ENCODE assay signal across 12 mouse cellular contexts in genomic region chr10:62380936-62381335, GRCm38 (mm10). TPM values are rescaled to one million over a fixed set of nuclear protein-coding genes. Genes with fewer than 3 reads are reported as not detected.
DNase-seq lines count a peak whose midpoint lies in the region; ATAC-seq and TF ChIP-seq lines count a peak whose summit lies in the region.
"Had no signal": no experiment of that assay in that cellular context is flagged by ENCODE, and none has a peak within 500 bp of the region (broad histone marks: within the 10 kb centered on the region; RNA-seq: fewer than 3 reads in every experiment).

No protein-coding gene starts in this region.

- peak; percentile 41 for TF ChIP-seq CTCF in hindbrain, postnatal 0 days (IDR thresholded peaks at IDR 0.05; ENCODE audit: low read depth)

- no peak overlapping the region for H3K4me2 ChIP-seq in hindbrain, postnatal 0 days (ENCODE audit: low read depth, low read length)
- H3K4me2 ChIP-seq in hindbrain, embryonic 16.5 days (ENCODE audit: low read length) = no peak overlapping the region
- H3K4me2 ChIP-seq in midbrain, embryonic 14.5 days (ENCODE audit: low read length) = no peak overlapping the region

- no peaks in the 10 kb centered on the region for H3K4me1 ChIP-seq in hindbrain, postnatal 0 days (ENCODE audit: insufficient read depth, low read length)
- H3K4me1 ChIP-seq in hindbrain, embryonic 16.5 days (ENCODE audit: control insufficient read depth, insufficient read depth, low read depth, low read length) = no peaks in the 10 kb centered on the region
- no peaks in the 10 kb centered on the region for H3K4me1 ChIP-seq in midbrain, embryonic 14.5 days (ENCODE audit: control insufficient read depth, insufficient read depth, low read length)
- H3K4me1 ChIP-seq in midbrain, embryonic 10.5 days = no peaks in the 10 kb centered on the region

- no peak overlapping the region for H3K9ac ChIP-seq in hindbrain, postnatal 0 days (replicated peaks; ENCODE audit: low read length)
- H3K9ac ChIP-seq in hindbrain, embryonic 16.5 days (ENCODE audit: low read depth, low read length) = no peak overlapping the region
- no peak overlapping the region for H3K9ac ChIP-seq in midbrain, embryonic 14.5 days (replicated peaks; ENCODE audit: low read length)

- no peaks in the 10 kb centered on the region for H3K9me3 ChIP-seq in hindbrain, postnatal 0 days (ENCODE audit: low read length)
- no peaks in the 10 kb centered on the region for H3K9me3 ChIP-seq in hindbrain, embryonic 16.5 days (ENCODE audit: control insufficient read depth, low read length)
- no peaks in the 10 kb centered on the region for H3K9me3 ChIP-seq in midbrain, embryonic 14.5 days (ENCODE audit: control insufficient read depth, low read length)
- no peaks in the 10 kb centered on the region for H3K9me3 ChIP-seq in midbrain, embryonic 10.5 days (replicated peaks)

- ATAC-seq in hindbrain, postnatal 0 days = no peak
- no peak for ATAC-seq in hindbrain, embryonic 16.5 days
- no peak for ATAC-seq in midbrain, embryonic 14.5 days (ENCODE audit: low FRiP score, low TSS enrichment)
- ATAC-seq in activated CD4-positive, CD25-positive, alpha-beta regulatory T cell, adult 4 months = peak; percentile 36

- H3K27me3 ChIP-seq in hindbrain, postnatal 0 days (ENCODE audit: insufficient read depth, low read length) = no peaks in the 10 kb centered on the region
- no peaks in the 10 kb centered on the region for H3K27me3 ChIP-seq in hindbrain, embryonic 16.5 days (replicated peaks; ENCODE audit: control insufficient read depth, insufficient read depth, low read length)
- no peaks in the 10 kb centered on the region for H3K27me3 ChIP-seq in midbrain, embryonic 14.5 days (ENCODE audit: control insufficient read depth, insufficient read depth, low read length)
- H3K27me3 ChIP-seq in midbrain, embryonic 10.5 days (ENCODE audit: low read depth, poor library complexity, severe bottlenecking) = no peaks in the 10 kb centered on the region
- H3K27me3 ChIP-seq in splenic B cell, adult 2 months (ENCODE audit: control insufficient read depth, insufficient read depth, low read length, poor library complexity, severe bottlenecking) = no peaks in the 10 kb centered on the region

- DNase-seq in hindbrain, postnatal 0 days (ENCODE audit: low spot score) = no peak
- peak; percentile 6 for DNase-seq in midbrain, embryonic 14.5 days
- no peak for DNase-seq in midbrain, embryonic 10.5 days (ENCODE audit: low spot score)
- DNase-seq in splenic B cell, adult 2 months (ENCODE audit: low read depth, low spot score) = peak; percentile 27
- DNase-seq in urinary bladder, postnatal 36 days (ENCODE audit: low spot score in 2 of 2) = no peak
- DNase-seq: adrenal gland, postnatal 14 days; cerebellum, adult 8-10 months; kidney, postnatal 4 days; lung, postnatal 10 days; spleen, adult 18-20 months had no signal

- no peak overlapping the region for H3K27ac ChIP-seq in hindbrain, postnatal 0 days
- no peak overlapping the region for H3K27ac ChIP-seq in hindbrain, embryonic 16.5 days (ENCODE audit: low read depth, low read length)
- no peak overlapping the region for H3K27ac ChIP-seq in midbrain, embryonic 14.5 days (replicated peaks; ENCODE audit: low read depth, low read length)
- no peak overlapping the region for H3K27ac ChIP-seq in midbrain, embryonic 10.5 days (replicated peaks)

- H3K4me3 ChIP-seq in hindbrain, postnatal 0 days (ENCODE audit: low read length) = no peak overlapping the region
- no peak overlapping the region for H3K4me3 ChIP-seq in hindbrain, embryonic 16.5 days (ENCODE audit: low read length)
- no peak overlapping the region for H3K4me3 ChIP-seq in midbrain, embryonic 14.5 days (replicated peaks; ENCODE audit: low read depth, low read length)
- H3K4me3 ChIP-seq in midbrain, embryonic 10.5 days = no peak overlapping the region

- no peaks in the 10 kb centered on the region for H3K36me3 ChIP-seq in hindbrain, postnatal 0 days (ENCODE audit: insufficient read depth, low read length)
- no peaks in the 10 kb centered on the region for H3K36me3 ChIP-seq in hindbrain, embryonic 16.5 days (ENCODE audit: control insufficient read depth, insufficient read depth, low read length)
- no peaks in the 10 kb centered on the region for H3K36me3 ChIP-seq in midbrain, embryonic 14.5 days (ENCODE audit: control insufficient read depth, insufficient read depth, low read length)
- H3K36me3 ChIP-seq in midbrain, embryonic 10.5 days = no peaks in the 10 kb centered on the region
- no peaks in the 10 kb centered on the region for H3K36me3 ChIP-seq in splenic B cell, adult 2 months (ENCODE audit: control insufficient read depth, insufficient read depth, low read length, poor library complexity, severe bottlenecking)

RNA-seq across cellular contexts. Expression of gene Hk1, which starts 1.2 kb away (rescaled TPM):
- 87.7 and 99.6 TPM in 2 replicates for total RNA-seq in hindbrain, postnatal 0 days (2014; rRNA removed)
- polyA plus RNA-seq in hindbrain, postnatal 0 days (2015; fragmentation: Nextera tagmentation; extraction: Ambion mirVana) = 140 and 144 TPM in 2 replicates
- polyA plus RNA-seq in hindbrain, embryonic 16.5 days (2015; fragmentation: Nextera tagmentation; extraction: Ambion mirVana) = 161 and 164 TPM in 2 replicates
- 66.2 and 73.7 TPM in 2 replicates for polyA plus RNA-seq in midbrain, embryonic 14.5 days (2014; fragmentation: Nextera tagmentation; extraction: Ambion mirVana)
- polyA plus RNA-seq in midbrain, embryonic 10.5 days (2016; fragmentation: Nextera tagmentation; extraction: Ambion mirVana) = 27.0 and 34.9 TPM in 2 replicates
- polyA plus RNA-seq in activated CD4-positive, CD25-positive, alpha-beta regulatory T cell, adult 4 months (2017; shearing (Covaris generic)) = 10 to 100 TPM; 52.7 to 92.5 TPM

RNA-seq across cellular contexts. Expression of gene Hkdc1, which starts 41.4 kb away (rescaled TPM):
- 2.1 and 2.5 TPM in 2 replicates for total RNA-seq in hindbrain, postnatal 0 days (2014; rRNA removed)
- polyA plus RNA-seq in hindbrain, postnatal 0 days (2015; fragmentation: Nextera tagmentation; extraction: Ambion mirVana) = 0.82 and 1.1 TPM in 2 replicates
- polyA plus RNA-seq in hindbrain, embryonic 16.5 days (2015; fragmentation: Nextera tagmentation; extraction: Ambion mirVana) = 0.61 and 0.68 TPM in 2 replicates
- 0.29 TPM in 1 of 2 replicates, not detected in the other for polyA plus RNA-seq in midbrain, embryonic 14.5 days (2014; fragmentation: Nextera tagmentation; extraction: Ambion mirVana)
- polyA plus RNA-seq in midbrain, embryonic 10.5 days (2016; fragmentation: Nextera tagmentation; extraction: Ambion mirVana) = 0.25 TPM in 1 of 2 replicates, not detected in the other
- polyA plus RNA-seq in activated CD4-positive, CD25-positive, alpha-beta regulatory T cell, adult 4 months (2017; shearing (Covaris generic)) = under 1 TPM in 1 of 2 experiments, not detected in 1; 0.16 TPM
- total RNA-seq: adrenal gland, postnatal 14 days had no signal

Comparison
In these comparisons a context has a peak if more than half of its experiments do, and no peak if none do; other contexts are left out.
1. DNase-seq: peak in midbrain, embryonic 14.5 days (single experiment) and splenic B cell, adult 2 months (single experiment); none in hindbrain, postnatal 0 days (single experiment), midbrain, embryonic 10.5 days (single experiment) and urinary bladder, postnatal 36 days (0 of 2).